Mouse (Mus musculus) lung, postnatal 10 days (tissue): Measurements from ENCODE around the gene Ccdc183.

Experiments used
- DNase-seq: peaks from one replicate; pipeline ENCODE4 v3.0.0; 2021

Gene Ccdc183

DNA sequence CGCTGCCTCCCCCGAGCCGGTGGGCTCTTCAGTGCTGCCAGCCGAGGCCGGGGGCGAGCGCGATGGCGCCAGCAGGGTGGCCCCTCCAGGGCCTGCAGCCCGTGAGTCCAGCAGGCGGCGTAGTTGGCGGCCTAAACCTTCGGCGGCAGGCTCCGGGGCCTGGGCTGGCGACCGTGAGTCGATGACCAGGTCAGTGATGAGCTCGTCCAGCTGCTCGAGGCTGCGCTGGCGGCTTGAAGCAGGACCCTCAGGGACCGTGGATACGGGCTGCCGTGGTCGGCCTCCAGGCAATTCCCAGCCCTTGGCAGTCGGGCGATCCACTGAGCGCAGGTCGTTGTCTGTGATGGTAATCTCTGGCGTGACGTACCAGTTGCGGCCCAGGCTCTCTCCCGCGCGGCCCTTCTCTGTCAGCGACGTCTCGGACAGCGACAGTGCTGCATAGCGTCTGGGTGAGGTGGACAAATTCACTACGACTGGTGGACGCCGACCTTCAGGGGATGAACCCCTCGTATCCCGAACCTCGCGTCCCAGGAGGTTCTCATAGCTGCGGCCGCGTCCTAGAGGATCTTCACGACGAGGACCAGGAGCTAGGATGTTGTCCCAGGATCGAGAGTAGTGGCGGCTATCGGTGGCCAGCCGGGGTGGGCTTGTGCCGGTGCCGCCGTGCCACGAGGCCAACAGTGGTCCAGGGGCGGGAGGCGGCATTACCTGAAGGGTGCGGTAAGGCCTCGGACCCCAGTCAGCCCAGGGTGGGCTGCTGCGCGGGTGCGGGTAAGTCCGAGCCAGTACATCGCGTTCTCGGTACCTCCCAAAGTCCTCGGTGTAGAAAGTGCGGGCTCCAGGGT lies 39.3 kb downstream of the Ccdc183 start:
- DNase-seq: peak; percentile 38

DNA sequence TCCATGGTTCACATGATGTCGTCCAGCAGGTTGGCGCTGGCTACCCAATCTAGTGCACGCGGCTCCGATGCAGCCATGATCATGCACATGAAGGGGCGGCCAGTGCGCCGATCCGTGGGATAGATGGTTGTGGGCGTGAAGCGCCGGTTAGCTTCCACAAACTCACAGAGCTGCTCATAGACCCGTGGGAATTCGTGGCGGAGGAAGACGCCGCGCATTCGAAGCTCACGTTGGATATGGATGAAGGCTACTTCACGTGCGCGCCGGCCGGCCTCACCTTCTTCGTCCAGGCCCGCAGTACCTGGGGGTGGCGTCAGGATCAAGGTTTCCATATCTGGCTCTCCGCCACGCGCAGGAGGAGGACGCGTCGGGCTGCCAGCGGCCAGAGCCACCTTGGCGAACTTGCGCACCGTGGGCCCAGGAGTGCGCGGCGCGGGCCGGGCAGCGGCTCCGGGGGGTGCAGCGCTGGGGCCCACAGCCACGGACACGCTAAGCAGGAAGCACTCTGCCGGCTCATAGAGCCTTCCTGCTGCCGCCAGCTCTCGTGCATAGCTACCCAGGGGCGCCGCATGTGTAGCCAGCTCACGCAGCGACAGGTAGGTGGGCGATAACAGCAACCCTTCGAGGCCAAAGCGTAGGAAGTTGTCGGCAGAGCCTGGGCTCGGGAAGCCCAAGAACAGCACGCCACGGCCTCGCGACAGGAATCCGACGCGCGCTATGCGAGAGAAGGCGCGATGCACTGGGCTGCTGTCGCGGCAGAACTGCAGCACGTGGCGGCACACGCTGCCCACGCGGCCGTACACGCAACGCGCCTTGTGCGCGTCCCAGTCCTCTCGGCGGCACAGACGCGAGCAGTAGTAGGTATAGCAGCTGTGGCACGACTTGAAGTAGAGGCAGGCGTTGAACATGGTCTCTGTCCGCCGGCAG lies 40.2 kb downstream of the Ccdc183 start:
- DNase-seq: no peak

DNA sequence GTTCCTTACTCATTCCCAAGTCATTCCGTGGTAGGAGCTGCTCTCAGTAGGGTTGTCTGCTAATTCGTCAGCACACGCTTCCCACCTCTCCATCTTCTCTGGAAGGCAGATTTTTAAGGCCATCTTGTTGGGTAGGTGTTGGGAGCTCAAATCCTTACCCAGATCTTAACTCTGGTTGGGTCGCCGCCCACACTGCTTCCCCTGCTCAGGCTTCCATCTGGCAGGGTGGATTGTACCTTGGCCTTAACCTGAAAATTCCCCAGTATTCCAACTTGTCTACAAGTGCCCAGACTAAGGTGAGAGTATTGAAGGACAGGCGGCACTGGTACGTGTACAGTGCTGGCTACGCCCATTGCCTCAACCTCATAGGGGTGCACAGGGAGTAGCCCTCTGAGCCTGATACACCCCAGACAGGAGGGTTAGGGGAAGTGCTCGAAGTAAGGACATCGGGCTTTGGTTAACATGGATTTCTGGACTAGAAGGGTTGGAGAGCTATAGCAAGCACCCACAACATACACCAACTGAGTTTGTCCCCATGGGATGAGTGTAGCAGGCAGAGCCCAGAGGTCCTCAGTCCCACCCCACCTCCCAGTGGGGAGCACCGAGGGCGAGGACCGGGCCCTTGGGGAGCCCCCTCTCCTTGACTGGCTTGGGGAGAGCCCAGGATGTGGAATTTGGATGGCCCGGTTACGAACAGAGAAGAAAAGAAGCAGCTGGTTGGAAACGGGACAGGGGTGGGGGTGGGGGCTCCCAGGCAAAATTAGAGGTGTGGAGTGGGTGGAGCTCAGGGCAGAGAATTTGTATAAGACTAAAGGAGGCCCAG lies 41.2 kb downstream of the Ccdc183 start:
- DNase-seq: no peak

DNA sequence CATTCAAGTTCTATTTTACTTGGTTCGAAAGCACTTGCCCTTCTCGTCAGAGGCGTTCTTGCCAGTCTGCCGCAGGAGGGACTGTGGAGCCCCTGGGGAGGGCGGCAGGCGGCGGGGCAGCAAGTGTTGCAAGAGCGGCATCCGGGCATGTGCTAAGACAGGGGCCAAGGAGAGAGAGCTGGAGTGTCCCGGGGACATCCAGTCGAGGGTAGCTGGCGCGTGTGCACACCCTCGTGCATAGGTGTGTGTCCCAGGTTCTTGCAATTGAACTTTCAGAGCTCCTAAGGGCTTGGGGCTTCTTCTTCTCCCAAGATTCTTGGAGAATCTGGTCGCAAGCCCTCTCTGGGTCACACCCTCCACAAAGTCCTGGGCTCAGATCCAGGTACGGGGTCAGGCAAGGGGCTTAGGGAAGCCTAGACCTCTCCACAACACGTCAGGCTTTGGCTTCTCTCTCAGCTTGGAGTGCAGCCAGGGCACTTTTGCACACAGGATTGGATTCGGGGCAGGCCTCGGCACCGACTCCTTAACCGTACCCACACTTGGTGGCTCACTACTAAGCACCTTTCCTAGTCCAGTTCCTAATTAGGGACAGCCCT lies 41.9 kb downstream of the Ccdc183 start:
- peak; percentile 66 for DNase-seq

DNA sequence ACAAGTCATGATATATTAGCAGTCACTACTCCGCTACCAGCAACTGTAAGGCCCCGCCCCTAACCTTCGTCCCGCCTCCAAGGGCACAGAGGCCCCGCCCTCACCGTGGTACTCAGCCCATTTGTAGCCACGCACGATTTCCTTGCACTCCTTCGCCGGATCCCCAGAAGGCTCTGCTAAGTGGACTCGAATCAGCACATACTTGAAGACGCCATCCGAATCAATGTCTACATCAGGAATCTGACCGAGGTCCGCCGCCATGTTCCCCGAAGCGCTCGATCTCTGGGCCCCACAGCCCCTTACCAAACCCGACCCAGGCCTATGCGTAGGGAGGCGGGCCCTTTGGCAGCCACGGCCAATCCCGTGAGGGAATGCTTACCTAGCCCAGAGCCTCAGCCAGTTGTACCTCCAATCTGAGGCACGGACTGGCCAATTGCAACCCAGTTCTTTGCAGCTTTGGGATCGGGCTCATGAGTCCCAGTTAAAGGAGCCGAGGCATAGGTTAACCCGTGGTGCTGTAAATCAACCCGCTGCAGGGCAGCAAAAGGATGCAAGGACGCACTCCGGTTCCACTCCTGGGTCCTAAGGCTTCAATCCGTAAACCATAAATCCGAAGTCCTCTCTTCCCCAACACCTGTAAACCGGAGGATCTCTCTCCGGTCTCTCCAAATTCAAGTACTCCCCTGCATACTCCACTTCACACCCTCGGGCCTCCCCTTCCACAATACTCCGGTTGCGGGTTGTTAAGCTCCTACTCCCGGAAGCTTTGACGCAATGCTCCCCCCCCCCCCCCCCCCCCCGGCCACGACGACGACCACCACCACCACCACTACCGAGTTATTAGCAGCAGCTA lies 42.7 kb downstream of the Ccdc183 start, which contains the start of the genes Mamdc4 and Phpt1:
Mamdc4 (minus strand) TSS at position 267 of the 853 bp plus-strand sequence.
Phpt1 (minus strand) TSS at position 646 of the 853 bp plus-strand sequence.
- DNase-seq: peak; percentile 98

DNA sequence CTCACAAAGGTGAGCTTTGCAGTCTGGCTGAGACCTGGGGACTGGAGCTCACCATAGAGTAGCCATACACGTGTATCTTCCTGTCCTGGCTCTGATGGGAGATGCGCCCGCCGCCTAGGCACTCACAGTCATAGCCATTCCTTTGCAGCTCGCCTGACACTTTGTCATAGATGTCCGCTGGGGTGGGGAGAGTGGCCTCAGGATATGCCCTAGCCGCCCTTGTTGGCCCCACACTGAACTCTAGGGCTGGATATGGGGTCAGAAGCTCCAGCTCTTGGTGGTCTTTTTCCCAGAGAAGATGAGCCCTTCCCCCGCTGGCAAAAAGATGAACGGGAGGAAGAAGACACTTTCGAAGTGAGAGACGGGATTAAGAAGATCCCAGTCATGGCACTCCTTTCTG lies 43.3 kb downstream of the Ccdc183 start:
- no peak for DNase-seq

DNA sequence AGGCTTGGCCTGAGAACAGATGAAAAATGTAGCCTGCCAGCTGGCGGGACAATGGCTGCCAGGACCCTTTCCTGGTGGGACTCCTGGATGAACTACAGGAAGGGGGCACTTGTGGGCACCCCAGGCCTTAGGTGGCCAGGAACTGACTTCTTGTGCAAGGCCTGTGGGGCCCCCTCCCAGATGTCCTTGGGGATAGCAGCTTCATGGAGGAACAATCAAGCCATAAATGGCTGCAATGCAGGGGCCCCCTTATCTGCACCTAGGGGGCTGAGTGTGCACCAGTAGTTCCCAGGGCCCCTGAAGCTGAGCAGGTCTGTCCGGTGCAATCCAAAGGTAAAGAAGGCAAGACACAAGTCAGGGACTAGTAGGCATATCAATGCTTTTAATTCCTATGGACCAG lies 44.4 kb downstream of the Ccdc183 start:
- DNase-seq: no peak

DNA sequence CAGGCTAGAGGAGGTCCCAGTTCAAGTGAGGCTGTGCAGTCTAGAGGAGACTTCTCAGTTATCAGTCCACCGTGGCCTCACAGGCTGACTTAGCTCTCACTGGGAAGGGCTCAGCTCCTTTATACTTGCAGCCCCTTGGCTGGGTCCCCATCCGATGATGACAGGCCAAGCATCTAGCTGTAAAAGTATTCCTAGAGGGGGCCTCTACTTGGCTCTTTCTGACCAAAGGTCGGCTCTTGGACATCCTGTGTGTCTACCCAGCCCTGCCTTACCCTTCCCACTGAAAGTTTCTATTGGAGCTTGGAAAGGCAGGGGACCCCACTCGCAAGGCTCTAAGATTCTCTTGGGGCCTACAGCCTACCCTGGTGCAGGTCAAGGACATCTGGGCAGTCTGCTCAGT lies 46.3 kb downstream of the Ccdc183 start:
- no peak for DNase-seq

DNA sequence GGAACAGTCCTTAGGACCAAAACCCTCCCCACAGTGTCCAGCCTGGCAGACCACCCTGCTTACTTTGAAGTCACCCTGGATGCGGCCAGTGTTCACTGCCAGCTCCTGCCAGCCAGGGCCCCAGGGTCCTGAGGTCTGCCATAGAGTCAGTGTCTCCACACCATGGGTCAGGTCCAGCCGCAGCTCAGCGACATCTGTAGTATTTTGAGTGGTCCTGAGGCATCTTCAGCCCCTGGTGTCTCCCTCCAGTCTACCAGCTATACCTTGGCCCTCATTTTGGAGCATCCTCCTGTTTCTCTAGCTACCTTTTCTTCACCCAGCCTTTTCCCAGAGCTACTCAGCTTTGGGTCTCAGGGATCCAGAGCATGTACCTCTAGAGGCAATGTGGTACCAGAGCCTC lies 48.2 kb downstream of the Ccdc183 start:
- DNase-seq: no peak

DNA sequence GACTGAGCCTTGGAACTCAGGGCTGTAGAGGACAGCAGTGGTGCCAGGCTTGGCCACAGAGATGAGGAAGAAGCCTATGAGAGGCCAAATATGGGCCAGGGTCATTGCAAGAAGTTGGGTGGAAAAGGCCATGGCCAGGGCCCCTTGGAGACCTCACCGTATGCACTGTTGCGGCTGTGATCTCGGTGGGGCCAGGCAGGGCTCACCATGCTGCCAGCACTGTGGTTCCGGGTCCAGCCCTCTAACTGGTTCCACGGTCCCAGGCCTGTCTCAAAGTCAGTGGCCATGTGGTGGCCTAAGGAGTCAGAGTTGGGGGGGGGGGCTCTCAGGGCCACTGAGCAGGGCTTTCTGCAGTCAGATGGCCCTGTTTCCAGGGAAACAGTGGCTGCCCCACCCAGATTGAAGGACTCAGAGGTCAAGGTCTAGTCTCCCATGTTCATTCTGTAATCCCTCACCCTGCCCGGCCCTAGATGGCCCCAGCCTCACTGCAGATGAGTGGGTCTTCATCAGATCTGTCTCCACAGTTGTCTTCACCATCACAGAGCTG lies 48.9 kb downstream of the Ccdc183 start:
- DNase-seq: no peak

DNA sequence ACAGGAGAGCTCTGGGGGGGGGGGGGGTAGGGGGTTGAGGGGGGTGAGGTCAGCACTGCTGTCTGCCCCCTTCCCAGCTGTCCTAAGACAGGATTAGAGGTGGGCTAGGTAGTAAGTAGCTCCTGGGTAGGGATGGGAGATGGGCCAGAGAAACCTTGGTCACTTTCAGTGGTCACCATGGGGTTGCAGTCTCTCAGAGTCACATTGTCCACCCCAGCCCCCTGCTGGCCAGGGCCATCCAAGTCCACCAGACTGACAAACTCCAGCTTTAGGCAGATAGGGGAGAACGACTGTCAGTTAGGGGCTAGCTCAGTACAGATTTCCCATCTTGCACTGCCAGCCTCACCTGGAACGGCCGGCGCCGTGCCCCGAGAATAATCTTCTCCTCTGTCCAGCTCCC lies 50.9 kb downstream of the Ccdc183 start:
- no peak for DNase-seq

DNA sequence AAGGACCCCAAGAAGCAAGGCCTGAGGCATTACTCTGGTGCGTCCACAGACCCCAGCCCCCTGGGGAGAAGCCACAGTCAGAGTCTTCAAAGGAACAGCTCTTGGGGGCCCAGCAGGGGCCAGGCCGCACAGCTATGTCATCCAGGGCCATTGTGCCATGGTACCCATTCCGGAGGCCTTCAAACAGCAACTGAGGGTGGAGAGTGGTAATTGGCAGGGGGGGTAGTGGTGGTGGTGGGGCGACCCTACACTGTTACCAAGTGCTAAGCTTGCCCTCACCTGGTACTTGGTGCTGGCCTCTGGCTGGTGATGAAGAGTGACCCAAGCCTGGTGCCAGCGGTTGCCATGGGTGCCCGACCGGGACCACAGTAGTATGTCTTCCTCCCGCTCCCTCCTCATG lies 51.7 kb downstream of the Ccdc183 start:
- DNase-seq: no peak

DNA sequence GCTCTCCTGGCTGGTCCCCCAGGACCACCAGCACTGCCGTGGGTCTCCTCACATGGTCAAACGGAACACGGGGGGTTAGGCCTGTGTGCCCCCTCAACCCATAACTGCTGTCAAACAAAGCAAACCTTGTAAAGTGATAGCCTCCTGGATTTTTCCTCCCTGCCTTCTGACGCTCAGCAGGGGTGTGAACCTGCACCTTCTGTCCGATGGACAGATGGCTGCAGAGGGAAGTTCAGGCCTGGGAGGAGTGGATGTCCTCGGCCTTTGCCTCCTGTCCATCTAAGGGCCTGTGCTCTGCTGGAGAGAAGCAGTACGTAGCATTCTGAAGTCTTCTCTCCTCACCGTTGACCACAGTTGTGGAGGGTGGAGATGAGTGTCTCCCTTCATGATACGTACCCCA lies 55.5 kb downstream of the Ccdc183 start:
- DNase-seq: no peak

DNA sequence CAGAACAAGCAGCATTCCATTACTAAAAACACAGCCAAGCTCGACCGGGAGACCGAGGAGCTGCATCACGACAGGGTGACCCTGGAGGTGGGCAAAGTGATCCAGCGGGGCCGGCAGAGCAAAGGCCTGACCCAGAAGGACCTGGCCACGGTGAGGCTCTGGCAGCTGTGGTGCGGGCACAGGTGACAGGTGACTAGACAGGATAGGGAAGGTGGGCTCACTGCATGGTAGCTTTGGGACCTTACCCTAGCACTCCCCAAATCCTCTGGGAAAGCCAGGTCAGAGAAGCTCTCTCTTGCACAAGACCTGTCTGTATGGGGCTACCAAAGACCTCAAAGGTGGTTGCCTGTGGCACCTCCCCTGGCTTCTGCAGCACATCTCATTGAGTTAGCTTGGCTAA lies 56.9 kb downstream of the Ccdc183 start:
- no peak for DNase-seq

DNA sequence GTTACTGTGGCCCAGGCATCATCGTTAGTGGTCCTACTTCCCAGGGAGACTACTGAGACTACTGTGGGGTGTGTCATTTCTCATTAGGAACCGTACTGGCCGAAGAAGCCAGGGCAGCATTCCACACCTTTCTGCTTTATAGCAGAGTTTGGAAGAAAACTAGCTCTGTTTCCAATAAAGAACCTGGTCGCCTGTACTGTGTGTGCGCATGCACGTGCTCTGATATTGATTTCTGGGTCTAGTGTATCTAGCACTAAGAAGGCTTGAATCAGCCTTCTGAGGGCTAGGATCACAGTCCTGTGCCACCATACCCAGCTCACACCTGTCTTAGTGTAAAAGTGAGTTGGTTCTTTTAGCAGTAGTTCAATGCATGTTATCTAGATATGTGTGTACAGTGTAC lies 58.7 kb downstream of the Ccdc183 start:
- no peak for DNase-seq
